Mouse (Mus musculus): ENCODE data around the gene Polm.
"Not testable (repeated sequence)": the region's sequence is repeated elsewhere in the genome, so short reads cannot be mapped to it uniquely, and the experiment has no call there.

Polm gene

GRCm38 (mm10) chr11:5855902-5856301 lies 18.1 kb upstream of the Polm start:
- no peak for DNase-seq (ENCODE audit: low spot score in 2 of 2)

- no peak for DNase-seq (ENCODE audit: low spot score in 2 of 2)
Observed at GRCm38 (mm10) chr11:5855481-5855880, 17.7 kb upstream of the Polm start.

- DNase-seq (ENCODE audit: low spot score in 2 of 2): no peak
Observed at GRCm38 (mm10) chr11:5852314-5852713, 14.5 kb upstream of the Polm start.

- no peak for DNase-seq (ENCODE audit: low spot score in 2 of 2)
Observed at GRCm38 (mm10) chr11:5851021-5851736, 13.4 kb upstream of the Polm start.

GRCm38 (mm10) chr11:5850452-5850851 lies 12.6 kb upstream of the Polm start:
- DNase-seq (ENCODE audit: low spot score in 2 of 2): no peak

DNA sequence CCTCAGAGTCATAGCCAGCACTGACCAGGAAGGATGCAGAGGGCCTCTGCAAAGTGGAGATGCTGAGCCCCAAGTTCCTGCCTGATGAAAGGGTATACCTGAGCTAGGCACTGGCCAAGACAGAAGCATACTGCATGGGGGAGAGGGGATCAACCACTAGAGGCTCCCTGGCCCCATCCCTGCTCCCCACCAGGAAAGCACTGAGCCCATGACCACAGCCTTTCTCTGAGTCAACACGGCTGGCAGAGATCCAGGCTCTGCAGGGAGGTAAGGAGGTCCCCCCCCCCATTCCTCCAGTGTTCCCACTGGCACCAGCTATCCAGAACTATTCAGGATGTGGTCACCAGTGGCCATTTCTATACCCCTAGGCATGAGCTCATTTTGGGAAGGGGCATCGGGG lies 11.5 kb upstream of the Polm start:
- no peak for DNase-seq (ENCODE audit: low spot score in 2 of 2)

DNA sequence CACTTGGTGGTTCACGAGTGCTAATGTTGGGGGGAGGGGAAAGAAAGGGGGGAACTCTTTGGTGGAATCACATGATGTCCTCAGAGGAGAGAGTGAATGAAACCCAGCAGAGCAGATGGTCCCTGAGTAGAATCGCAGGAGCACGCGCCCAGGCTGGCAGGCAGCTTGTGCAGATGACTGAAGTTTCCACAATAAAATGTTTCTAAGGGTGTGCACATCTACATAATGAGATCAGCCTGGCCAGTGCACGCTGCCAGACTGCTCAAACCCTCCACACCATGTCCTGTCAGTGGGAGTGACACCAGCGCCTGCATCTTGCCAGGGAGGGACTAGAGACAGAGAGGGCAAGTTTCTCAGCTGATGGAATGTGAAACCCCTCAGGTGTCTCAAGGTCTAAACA lies 10.9 kb upstream of the Polm start:
- DNase-seq (ENCODE audit: low spot score in 2 of 2): no peak

DNA sequence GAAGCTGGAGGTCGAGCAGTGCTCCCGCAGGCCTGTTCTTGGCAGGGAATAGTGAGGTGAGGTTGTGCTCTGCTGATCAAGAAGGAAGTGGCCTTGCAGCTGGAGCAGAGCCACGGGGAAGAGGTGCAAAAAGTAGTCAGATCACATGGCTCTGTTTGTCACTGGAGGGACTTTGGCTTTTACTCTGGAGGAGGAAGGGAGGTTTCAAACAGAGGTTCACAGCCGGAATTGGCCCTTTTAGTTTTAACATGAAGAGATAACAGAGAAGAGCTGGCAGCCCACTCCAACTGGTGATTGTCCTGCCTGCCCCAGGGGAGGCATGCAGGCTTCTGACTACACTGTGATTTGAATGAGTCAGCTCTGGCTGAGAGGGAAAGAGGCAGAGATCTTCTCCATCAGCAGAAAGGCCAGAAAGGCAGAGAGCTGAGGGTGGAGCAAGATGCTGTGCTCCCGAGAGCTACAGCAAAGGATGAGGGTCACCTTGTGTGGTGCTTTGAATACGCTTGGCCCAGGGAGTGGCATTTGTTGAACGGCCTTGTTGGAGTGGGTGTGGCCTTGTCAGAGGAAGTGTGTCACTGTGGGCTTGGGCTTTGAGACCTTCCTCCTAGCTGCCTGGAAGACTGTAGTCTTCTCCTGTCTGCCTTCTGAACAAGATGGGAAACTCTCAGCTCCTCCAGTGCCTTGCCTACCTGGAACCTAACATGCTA lies 9.0 kb upstream of the Polm start:
- DNase-seq (ENCODE audit: low spot score in 2 of 2): no peak

DNA sequence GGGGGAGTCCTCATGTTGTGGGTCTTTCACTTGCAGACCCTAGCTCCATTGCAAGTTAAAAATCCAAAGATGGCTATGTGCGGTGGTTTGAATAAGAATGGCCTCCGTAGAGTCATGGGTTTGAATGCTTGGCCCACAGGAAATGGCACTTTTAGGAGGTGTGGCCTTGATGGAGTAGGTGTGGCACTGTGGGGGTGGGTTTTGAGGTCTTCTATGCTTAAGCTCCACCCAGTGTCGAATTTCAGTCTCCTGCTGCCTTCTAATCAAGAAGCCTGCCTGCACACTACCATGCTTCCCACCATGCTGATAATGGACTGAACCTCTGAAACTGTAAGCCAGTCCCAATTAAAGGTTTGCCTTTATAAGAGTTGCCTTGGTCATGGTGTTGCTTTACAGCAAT lies 5.3 kb upstream of the Polm start:
- no peak for DNase-seq (ENCODE audit: low spot score in 2 of 2)

DNA sequence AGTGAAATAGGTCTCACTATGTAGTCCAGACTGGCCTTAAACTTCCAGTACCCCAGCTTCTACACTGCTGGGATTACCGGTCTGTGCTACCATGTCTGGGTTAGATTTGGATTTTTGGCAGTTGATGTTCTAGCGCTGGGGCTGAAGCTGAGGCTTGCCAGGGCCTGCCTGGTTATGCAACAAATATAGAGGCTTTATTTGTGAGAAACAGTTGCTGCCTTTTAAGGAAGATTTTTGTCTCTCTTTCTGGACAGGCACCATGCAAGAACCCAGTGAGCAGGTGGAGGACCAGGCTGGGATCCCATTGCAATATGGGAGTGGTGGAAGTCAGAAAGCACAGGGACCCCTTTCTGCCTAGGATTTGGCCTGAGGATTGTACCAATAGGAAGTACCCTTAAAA lies 3.9 kb upstream of the Polm start:
- no peak for DNase-seq (ENCODE audit: low spot score in 2 of 2)

DNA sequence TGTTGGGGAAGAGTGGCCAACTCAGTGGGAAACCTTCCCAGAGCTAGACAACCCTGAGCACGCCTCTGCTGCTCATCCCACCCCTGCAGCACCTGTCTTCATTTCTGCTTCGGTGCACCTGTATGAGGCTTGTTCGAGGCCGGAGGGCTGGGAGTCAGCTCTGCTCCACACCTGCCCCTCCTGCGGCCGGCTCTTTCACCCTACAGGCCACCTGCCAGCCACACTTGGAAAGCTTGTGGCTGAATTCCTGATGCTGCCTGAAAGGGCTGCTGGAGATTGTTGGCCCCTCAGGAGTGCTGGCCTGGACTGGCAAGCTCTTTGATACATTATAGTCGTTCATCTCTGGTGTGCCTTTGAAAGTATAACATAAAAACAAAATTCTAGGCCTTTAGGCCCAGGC lies 2.5 kb upstream of the Polm start:
- no peak for DNase-seq (ENCODE audit: low spot score in 2 of 2)

- no peak for DNase-seq (ENCODE audit: low spot score in 2 of 2)
Observed at GRCm38 (mm10) chr11:5836126-5836525, 1.7 kb downstream of the Polm start.

DNA sequence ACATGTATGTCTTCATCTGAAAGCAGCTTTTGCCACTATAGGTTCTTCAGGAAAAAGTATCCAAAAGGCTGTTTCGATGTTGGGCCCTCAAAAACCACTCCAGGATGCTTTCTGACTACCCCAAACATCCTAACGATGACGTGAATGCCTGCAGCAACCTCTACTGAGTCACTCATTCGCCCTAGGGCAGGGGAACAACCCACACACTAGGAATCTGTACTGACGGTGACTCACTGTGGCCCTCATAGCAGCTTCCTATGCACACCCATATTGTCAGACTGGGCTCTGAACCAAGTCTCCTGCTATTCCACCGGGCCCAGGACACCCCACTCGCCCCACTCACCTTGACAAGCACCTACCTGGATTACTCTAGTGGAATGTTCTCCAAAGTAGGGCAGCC lies 2.8 kb downstream of the Polm start:
- no peak for DNase-seq (ENCODE audit: low spot score in 2 of 2)

- DNase-seq (ENCODE audit: low spot score in 2 of 2): no peak
Observed at GRCm38 (mm10) chr11:5834506-5834905, 3.3 kb downstream of the Polm start.

GRCm38 (mm10) chr11:5829327-5829726 lies 8.5 kb downstream of the Polm start:
- DNase-seq (ENCODE audit: low spot score in 2 of 2): no peak

- no peak for DNase-seq (ENCODE audit: low spot score in 2 of 2)
Observed at GRCm38 (mm10) chr11:5828509-5829191, 9.2 kb downstream of the Polm start.

DNA sequence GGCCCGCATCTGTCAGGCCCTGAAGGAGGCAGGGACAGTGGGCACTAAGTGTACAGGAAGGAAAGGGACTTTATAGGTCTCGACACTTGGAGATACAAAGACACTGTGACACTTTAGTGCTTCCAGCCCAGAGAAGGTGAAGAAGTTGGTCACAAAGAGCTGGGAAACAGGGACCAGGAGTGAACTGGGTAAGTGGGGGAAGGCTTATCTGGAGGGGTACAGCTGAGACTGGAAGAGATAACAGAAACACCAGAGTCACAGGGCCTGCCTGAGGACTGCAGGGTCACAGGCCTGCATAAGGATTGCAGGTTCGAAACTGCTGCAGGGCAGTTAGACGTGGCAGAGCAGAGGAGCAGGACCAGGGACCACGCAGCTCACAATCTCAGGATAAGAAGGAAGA lies 9.9 kb downstream of the Polm start:
- no peak for DNase-seq (ENCODE audit: low spot score in 2 of 2)

DNA sequence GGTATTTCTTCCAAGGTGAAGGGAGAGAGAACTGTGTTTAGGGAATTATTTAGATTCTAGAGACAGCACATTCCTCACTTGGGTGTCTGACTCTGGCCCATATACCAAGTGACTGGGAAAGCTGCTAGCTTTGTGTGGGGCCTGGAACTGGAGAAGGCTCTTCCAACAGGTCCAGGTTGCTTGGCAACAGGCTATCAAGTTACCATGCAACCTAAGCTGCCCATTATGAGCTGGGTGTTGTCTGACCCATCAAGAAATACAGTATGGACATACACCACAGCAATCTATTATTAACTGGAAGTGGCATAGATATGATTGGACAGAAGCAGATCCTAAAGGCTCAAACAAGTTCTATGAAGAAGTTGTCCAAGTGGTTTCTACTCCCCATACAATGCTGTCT lies 12.4 kb downstream of the Polm start:
- DNase-seq (ENCODE audit: low spot score in 2 of 2): no peak

- DNase-seq (ENCODE audit: low spot score in 2 of 2): no peak
Observed at GRCm38 (mm10) chr11:5819223-5819622, 18.6 kb downstream of the Polm start.

- DNase-seq (ENCODE audit: low spot score in 2 of 2): no peak
Observed at GRCm38 (mm10) chr11:5813381-5813780, 24.4 kb downstream of the Polm start.

DNA sequence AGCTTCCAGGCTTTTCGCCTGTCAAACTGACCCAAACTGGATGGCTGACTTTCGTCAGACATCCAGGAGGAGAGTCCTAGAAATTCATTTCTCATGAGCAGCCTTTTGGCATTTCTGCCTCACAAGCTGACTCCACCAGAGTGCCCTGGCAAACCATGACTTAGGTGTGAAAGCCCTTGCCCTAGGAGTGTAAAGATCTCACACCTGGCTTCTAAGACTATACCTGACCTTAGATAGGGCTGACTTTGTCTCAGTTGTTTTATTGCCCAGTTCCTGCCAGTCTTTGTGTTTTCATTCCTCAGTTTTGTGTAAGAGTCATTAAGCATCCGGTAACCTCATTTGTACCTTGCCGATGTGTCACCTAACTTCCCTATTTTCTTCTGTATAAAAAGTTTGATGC lies 28.3 kb downstream of the Polm start:
- DNase-seq (ENCODE audit: low spot score in 2 of 2): not testable (repeated sequence)

DNA sequence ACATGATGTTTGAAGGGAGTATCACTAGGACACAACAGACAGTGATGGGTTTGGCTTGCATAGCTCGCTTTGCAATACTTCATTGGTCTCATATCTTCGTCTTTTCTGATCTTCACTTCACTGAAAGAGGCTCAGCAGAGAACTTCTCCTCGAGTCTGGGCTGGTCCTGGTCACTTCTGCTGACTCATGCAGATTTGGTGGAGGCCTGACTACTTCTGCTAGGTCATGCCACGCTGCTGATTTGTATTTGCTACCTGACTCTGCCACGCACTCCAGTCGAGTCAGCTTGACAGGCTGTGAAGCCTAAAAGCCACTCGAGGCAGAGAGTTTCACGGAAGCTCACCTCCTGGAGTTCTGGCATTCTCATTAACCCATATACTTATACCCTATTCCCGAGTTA lies 29.9 kb downstream of the Polm start:
- DNase-seq (ENCODE audit: low spot score in 2 of 2): no peak

- no peak for DNase-seq (ENCODE audit: low spot score in 2 of 2)
Observed at GRCm38 (mm10) chr11:5805711-5806110, 32.1 kb downstream of the Polm start.
